Mouse (Mus musculus) left cerebral cortex, adult 9 months (tissue): Measurements from ENCODE around the gene Acp6.

ENCODE experiments used
- DNase-seq, 2 experiments: peaks; one replicate each; pipeline ENCODE4 v3.0.0; 2022; ENCODE audit warnings: low spot score in 2 of 2

The Acp6 gene

GRCm38 (mm10) chr3:97196571-97196970 is 38.0 kb downstream of the Acp6 start:
- no peak for DNase-seq

GRCm38 (mm10) chr3:97199261-97199660 is 40.7 kb downstream of the Acp6 start:
- DNase-seq: no peak

- peak in 1 of 2 experiments; percentile 59 for DNase-seq
Observed at GRCm38 (mm10) chr3:97201943-97202342, 43.4 kb downstream of the Acp6 start.

GRCm38 (mm10) chr3:97203880-97204279 is 45.3 kb downstream of the Acp6 start:
- DNase-seq: no peak

GRCm38 (mm10) chr3:97206521-97206920 is 47.9 kb downstream of the Acp6 start:
- no peak for DNase-seq

- no peak for DNase-seq
Observed at GRCm38 (mm10) chr3:97209351-97209750, 50.8 kb downstream of the Acp6 start.

- DNase-seq: no peak
Observed at GRCm38 (mm10) chr3:97211177-97211576, 52.6 kb downstream of the Acp6 start.

- DNase-seq: no peak
Observed at GRCm38 (mm10) chr3:97213871-97214270, 55.3 kb downstream of the Acp6 start.

- DNase-seq: no peak
Observed at GRCm38 (mm10) chr3:97214439-97214838, 55.9 kb downstream of the Acp6 start.

- no peak for DNase-seq
Observed at GRCm38 (mm10) chr3:97215526-97215925, 56.9 kb downstream of the Acp6 start.

- DNase-seq: no peak
Observed at GRCm38 (mm10) chr3:97223261-97223660, 64.7 kb downstream of the Acp6 start.

GRCm38 (mm10) chr3:97225231-97225630 is 66.7 kb downstream of the Acp6 start:
- DNase-seq: no peak

- peak in 1 of 2 experiments; percentile 30 for DNase-seq
Observed at GRCm38 (mm10) chr3:97226719-97227118, 68.1 kb downstream of the Acp6 start.
